Comparison of ENCODE assay signal across 8 mouse cellular contexts in the genomic region with DNA sequence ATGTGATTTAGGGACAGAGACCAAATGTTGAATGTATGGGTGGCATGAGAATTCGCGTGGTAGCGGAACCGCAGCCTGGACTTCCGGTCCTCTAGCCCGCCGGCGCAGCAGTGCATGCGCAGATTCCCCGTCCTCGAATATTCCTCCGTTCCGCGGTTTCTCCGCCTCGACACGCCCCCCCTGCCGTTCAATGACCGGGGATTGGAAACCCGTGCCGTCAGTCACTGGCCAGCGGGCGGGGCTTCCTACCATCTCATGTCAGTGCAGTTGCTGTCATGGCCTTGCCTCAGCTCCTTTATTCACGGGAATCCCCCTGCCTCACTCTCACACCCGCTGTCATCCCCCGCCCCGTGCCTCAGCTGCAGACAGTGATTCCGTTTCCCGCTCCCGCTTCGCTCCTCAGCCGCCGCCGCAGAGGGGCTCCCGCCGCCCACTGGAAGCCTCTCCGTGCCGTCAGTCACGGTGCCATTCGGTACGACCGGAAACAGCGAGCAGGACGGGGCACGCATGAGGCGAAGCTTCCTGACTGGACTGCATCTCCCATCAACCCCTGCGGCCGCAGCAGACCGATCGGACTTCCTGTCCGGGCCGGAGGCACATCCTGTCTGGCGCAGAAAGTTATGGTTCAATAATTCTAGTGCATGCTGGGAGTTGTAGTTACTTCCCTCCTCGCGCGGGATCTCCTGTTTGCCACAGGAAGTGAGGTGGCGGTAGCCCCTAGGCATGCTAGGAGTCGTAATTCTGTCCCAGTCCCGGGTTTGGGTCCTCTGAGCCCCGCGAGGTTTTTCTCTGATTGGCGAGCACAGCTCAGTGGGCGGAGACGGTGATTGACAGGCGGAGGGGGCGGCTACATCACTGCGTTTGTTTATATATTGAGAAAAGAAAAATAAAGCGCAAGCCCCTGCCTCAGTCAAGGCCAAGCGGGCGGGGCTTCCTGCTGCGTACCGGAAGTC.
DNase-seq lines count a peak whose midpoint lies in the region; ATAC-seq and TF ChIP-seq lines count a peak whose summit lies in the region.

No protein-coding gene starts in this region.

- ATAC-seq in activated CD4-positive, CD25-positive, alpha-beta regulatory T cell, adult 4 months, result peak; percentile 77

- H3K9me3 ChIP-seq in megakaryocyte, embryonic 14.5 days, result peaks cover 13% of the 10 kb centered on the region

- peak overlapping the region; percentile 74 for H3K4me3 ChIP-seq in cortical plate, adult 2 months (ENCODE audit: insufficient read depth, low read length)
- peak overlapping the region; percentile 98 for H3K4me3 ChIP-seq in megakaryocyte, embryonic 14.5 days (replicated peaks)

- peak; percentile 90 to 94 for DNase-seq in gastrocnemius, adult 8-10 months (ENCODE audit: low spot score in 2 of 2)
- peak; percentile 92 for DNase-seq in hindlimb bud, embryonic 11.5 days (ENCODE audit: extremely low spot score, low read depth, low spot score)
- DNase-seq in left cerebral cortex, adult 8-10 months (ENCODE audit: low spot score in 2 of 2), result peak; percentile 97 to 99
- peak; percentile 99 to 100 for DNase-seq in right cerebral cortex, postnatal 10 days (ENCODE audit: low spot score in 2 of 2)
- DNase-seq in urinary bladder, postnatal 25 days (ENCODE audit: low spot score), result peak; percentile 94

- H3K4me1 ChIP-seq in cortical plate, adult 2 months (ENCODE audit: control insufficient read depth, insufficient read depth, low read length), result no peaks in the 10 kb centered on the region
- H3K4me1 ChIP-seq in megakaryocyte, embryonic 14.5 days, result peaks cover 16% of the 10 kb centered on the region

- no peaks in the 10 kb centered on the region for H3K27me3 ChIP-seq in megakaryocyte, embryonic 14.5 days (replicated peaks)

- H3K36me3 ChIP-seq in megakaryocyte, embryonic 14.5 days (replicated peaks; ENCODE audit: low read length), result peaks cover 3% of the 10 kb centered on the region

- TF ChIP-seq POLR2A in cortical plate, adult 2 months (IDR thresholded peaks at IDR 0.05; ENCODE audit: extremely low read depth, insufficient read depth, low read length), result peak; percentile 66; the same call in 1 of the 2 replicates

- peak overlapping the region; percentile 97 for H3K27ac ChIP-seq in cortical plate, adult 2 months (ENCODE audit: insufficient read depth, low read length)

- no peak for TF ChIP-seq CTCF in cortical plate, adult 2 months (IDR thresholded peaks at IDR 0.05; ENCODE audit: extremely low read depth, insufficient read depth, low read length)

Comparison
In these comparisons a context has a peak if more than half of its experiments do, and no peak if none do; other contexts are left out.
1. Peak in every context shown above with its lines: DNase-seq, ATAC-seq, H3K4me3 ChIP-seq and H3K27ac ChIP-seq.